Mouse (Mus musculus) frontal cortex, postnatal 36 days (tissue): ENCODE data around the gene Mmp17.
A peak's percentile ranks its signal among the peaks of the same experiment; 100 is the strongest.
"Not testable (repeated sequence)": the region's sequence is repeated elsewhere in the genome, so short reads cannot be mapped to it uniquely, and the experiment has no call there.

ENCODE experiments used
- DNase-seq, 2 experiments: peaks; one replicate each; pipeline ENCODE4 v3.0.0; 2022; ENCODE audit warnings: low spot score in 2 of 2

Gene Mmp17

GRCm38 (mm10) chr5:129590915-129591314 lies 6.9 kb downstream of the Mmp17 start:
- DNase-seq = peak; percentile 55 to 59

GRCm38 (mm10) chr5:129594116-129595114 lies 10.4 kb downstream of the Mmp17 start:
- peak; percentile 84 to 90 for DNase-seq

GRCm38 (mm10) chr5:129602071-129602487 lies 18.1 kb downstream of the Mmp17 start:
- peak in 1 of 2 experiments; percentile 51 for DNase-seq

- no peak for DNase-seq
Measured at GRCm38 (mm10) chr5:129607476-129607875, 23.5 kb downstream of the Mmp17 start.

- DNase-seq = peak; percentile 81 to 87
Measured at GRCm38 (mm10) chr5:129611060-129611459, 27.1 kb downstream of the Mmp17 start.

- not testable (repeated sequence) for DNase-seq
Measured at GRCm38 (mm10) chr5:129620600-129620999, 36.6 kb downstream of the Mmp17 start.

- DNase-seq = no peak
Measured at GRCm38 (mm10) chr5:129621361-129621760, 37.4 kb downstream of the Mmp17 start.

- DNase-seq = no peak
Measured at GRCm38 (mm10) chr5:129626099-129626498, 42.1 kb downstream of the Mmp17 start.

- not testable (repeated sequence) for DNase-seq
Measured at GRCm38 (mm10) chr5:129626586-129626985, 42.6 kb downstream of the Mmp17 start.

- not testable (repeated sequence) for DNase-seq
Measured at GRCm38 (mm10) chr5:129632270-129633250, 48.6 kb downstream of the Mmp17 start.

GRCm38 (mm10) chr5:129650858-129651257 lies 66.9 kb downstream of the Mmp17 start:
- no peak for DNase-seq

GRCm38 (mm10) chr5:129657016-129657415 lies 73.0 kb downstream of the Mmp17 start:
- no peak for DNase-seq

- no peak for DNase-seq
Measured at GRCm38 (mm10) chr5:129657931-129658330, 74.0 kb downstream of the Mmp17 start.
